Mouse (Mus musculus) hindbrain, embryonic 13.5 days (tissue): Measurements from ENCODE around the gene Auts2. TPM values are rescaled to one million over a fixed set of nuclear protein-coding genes. Genes with fewer than 3 reads are reported as not detected.
A peak's percentile ranks its signal among the peaks of the same experiment; 100 is the strongest.

Experiments
- ATAC-seq: fragments of 200-750 bp; cut with Nextera tagmentation; 2 replicates; pipeline ENCODE4 v1.8.0; 2017; ENCODE audit warnings: moderate TSS enrichment; ENCODE audit not compliant: low FRiP score
- H3K27ac ChIP-seq: fragments of 300-500 bp; sonication (generic); 2 replicates; pipeline ENCODE4 v1.5.1; 2015; ENCODE audit warnings: inconsistent platforms, mild to moderate bottlenecking, moderate library complexity
- H3K27me3 ChIP-seq: fragments of 300-500 bp; sonication (generic); 2 replicates; pipeline ENCODE4 v1.6.1; 2015; ENCODE audit warnings: mild to moderate bottlenecking, inconsistent platforms
- H3K36me3 ChIP-seq: fragments of 300-500 bp; sonication (generic); 2 replicates; pipeline ENCODE4 v1.6.1; 2015; ENCODE audit warnings: mild to moderate bottlenecking, inconsistent platforms
- H3K4me1 ChIP-seq: fragments of 300-500 bp; sonication (generic); replicated peaks from 2 replicates; pipeline ENCODE4 v1.6.1; 2015; ENCODE audit warnings: inconsistent platforms
- H3K4me2 ChIP-seq: fragments of 300-500 bp; sonication (generic); 2 replicates; pipeline ENCODE4 v1.6.1; 2015; ENCODE audit warnings: inconsistent platforms, mild to moderate bottlenecking, moderate library complexity
- H3K4me3 ChIP-seq: fragments of 300-500 bp; sonication (generic); 2 replicates; pipeline ENCODE4 v1.5.1; 2015; ENCODE audit warnings: mild to moderate bottlenecking, inconsistent platforms
- H3K9ac ChIP-seq: fragments of 300-500 bp; sonication (generic); 2 replicates; pipeline ENCODE4 v1.6.1; 2015; ENCODE audit warnings: mild to moderate bottlenecking, inconsistent platforms
- H3K9me3 ChIP-seq: fragments of 300-500 bp; sonication (generic); 2 replicates; pipeline ENCODE4 v1.6.1; 2016; ENCODE audit warnings: inconsistent platforms
- WGBS: fragments of 180-500 bp; shearing (Covaris S2); methylation state at CpG from one replicate; pipeline ENCODE4 v1.1.7; 2015; 5-methylcytosine and 5-hydroxymethylcytosine counted together
- polyA plus RNA-seq: library from polyadenylated mRNA; unstranded; fragments of >200 nt; fragmentation: Nextera tagmentation; extraction: Ambion mirVana; gene quantifications from 2 replicates; pipeline ENCODE4 v1.2.1, GENCODE M21; 2015

Auts2 gene
- polyA plus RNA-seq, 1 experiment from 2014 or later: 89.9 TPM

DNA sequence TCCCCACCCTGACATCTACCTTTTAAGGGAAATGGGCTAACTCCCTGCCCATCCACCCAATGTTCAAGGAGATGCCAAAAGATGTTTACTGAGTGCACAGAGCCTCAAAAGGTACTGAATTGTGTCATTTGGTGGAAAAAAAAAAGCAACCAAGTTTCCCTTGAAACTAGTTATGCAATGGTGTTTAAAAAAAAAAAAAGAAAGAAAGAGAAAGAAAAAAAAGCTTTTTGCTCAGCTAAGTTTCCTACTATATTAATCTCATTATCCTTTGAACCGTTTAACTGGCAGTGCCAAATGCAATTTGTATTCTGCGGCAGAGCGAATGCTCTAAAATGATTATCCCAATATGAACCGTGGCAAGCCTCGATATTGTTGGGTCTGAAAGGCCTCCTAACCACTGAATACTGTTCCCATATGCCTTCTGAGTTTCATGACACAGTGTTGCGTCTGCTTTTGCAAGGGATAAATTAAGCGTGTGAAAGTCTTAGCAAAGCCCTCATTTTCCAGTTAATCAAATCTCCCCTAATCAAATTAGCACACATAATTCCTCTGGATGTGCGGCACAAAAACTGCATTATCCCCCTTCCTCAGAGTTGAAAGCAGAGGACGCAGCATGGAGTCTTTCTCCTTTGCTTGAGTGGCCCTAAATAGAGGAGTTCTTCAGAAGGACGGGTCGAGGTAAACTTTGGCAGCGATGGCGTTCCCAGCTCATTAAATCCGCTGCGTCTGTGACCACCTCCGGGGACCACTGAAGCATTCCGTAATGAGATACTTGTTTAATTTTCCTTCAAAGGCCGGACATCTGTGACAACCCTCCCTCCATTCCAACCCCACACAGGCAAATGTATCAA, 897.6 kb downstream of the Auts2 start:
- Histone ChIP-seq H3K27ac (peak overlapping the region; percentile 70), H3K4me2 (no peak overlapping the region), H3K9ac (no peak overlapping the region), H3K9me3 (no peaks in the 10 kb centered on the region), H3K4me1 (peaks cover 86% of the 10 kb centered on the region), H3K36me3 (no peaks in the 10 kb centered on the region), H3K4me3 (no peak overlapping the region), H3K27me3 (no peaks in the 10 kb centered on the region)
- ATAC-seq: peak; percentile 52
- 9% methylated on average over 18 of the region's 18 CpGs for WGBS

DNA sequence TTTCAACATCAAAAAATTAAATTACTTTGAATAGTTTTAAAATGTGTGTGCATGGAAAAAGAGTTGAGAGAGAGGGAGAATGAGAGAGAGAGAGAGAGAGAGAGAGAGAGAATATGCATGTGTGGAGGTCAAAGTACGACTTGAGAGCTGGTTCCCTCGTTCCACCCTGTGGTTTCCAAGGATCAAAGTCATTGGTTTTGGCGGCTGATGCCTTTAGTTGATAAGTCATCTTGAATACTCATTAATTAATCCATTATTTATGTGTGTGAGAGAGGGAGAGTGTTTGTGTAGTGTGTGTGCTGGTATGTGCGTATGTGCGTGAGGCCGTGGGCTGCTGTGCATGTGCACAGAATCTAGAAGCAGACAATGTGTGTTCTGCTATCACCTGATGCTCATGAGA, 898.8 kb downstream of the Auts2 start:
- Histone ChIP-seq H3K4me1 (peaks cover 76% of the 10 kb centered on the region), H3K9me3 (no peaks in the 10 kb centered on the region), H3K4me3 (no peak overlapping the region), H3K4me2 (no peak overlapping the region), H3K36me3 (no peaks in the 10 kb centered on the region), H3K27me3 (no peaks in the 10 kb centered on the region), H3K27ac (0 out of 2 replicates have a peak overlapping the region, but pooled peaks have one; percentile 24), H3K9ac (no peak overlapping the region)
- ATAC-seq: no peak
- 60% methylated on average over 6 of the region's 6 CpGs for WGBS

DNA sequence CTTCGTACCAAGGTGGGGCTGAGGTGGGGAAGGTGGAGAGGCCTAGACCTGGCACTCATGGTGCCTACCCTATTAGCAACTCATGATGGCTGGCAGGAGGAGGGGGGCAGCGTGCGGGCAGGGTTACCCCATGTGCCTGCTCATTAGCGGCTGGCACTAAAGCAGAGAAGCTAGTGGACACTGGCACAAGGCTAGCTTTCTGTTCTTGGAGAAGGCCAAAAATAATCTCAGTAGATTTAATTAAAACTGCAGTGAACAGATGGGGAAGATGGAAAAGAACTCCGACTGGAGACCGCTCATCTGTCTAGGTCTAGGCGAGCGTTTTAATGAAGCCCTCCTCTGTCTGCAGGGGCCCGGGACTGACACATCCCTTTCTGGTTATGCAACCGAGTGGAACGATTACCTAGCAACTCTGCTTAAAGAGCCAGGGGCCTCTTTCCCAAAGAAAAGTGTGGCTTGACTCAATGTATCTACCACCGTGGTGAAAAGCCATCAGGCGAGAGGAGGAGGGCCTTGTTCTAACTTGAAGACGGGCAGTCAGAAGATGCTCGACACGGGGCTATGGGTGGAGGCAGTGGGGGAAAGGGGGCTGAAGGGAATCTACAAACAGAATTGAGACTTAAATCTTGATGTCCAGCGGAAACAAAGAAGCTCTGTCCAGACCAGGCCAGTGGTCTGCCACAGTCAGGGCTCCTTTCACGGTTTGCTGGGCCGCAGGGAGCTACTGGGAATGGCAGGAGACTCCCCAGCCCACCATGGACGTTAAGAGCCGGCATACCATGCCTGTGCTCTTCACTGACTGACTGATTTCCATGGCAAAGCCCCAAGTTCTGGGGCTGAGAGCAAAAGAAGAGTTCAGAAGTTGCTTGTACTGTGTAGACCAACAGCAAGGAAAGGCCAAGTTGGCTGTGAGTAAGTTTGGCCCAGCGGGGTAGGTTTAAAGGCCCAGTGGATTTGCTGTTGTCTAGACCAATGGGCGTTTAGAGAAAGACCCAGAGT, 899.7 kb downstream of the Auts2 start:
- Histone ChIP-seq H3K4me2 (0 out of 2 replicates have a peak overlapping the region, but pooled peaks have one; percentile 11), H3K36me3 (no peaks in the 10 kb centered on the region), H3K27ac (peak overlapping the region; percentile 79), H3K9ac (no peak overlapping the region), H3K27me3 (no peaks in the 10 kb centered on the region), H3K4me3 (no peak overlapping the region), H3K4me1 (peaks cover 72% of the 10 kb centered on the region), H3K9me3 (no peaks in the 10 kb centered on the region)
- 17% methylated on average over 23 of the region's 23 CpGs for WGBS
- ATAC-seq: peak; percentile 78

DNA sequence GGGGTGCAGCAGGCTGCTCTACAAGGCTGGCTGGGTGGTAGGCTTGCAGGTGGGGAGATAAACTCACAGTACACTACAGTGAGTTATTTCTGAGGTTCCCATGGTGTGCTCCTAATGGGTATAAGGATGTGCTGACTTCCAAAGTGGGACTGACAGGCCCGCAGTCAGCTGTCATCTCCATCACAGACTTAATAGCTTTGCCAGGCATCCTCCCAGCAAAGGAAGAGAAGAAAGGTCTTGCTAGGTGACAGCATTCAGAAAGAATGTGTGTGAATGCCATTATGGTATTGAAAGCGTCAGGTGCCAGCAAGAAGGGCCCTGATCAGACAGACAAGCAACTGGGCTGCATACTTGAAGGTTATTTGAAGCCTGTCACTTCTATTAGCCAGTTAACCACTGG, 900.4 kb downstream of the Auts2 start:
- no peaks in the 10 kb centered on the region for H3K36me3 ChIP-seq
- H3K4me2 ChIP-seq: 0 out of 2 replicates have a peak overlapping the region, but pooled peaks have one; percentile 10
- 17% methylated on average over 2 of the region's 2 CpGs for WGBS
- no peaks in the 10 kb centered on the region for H3K9me3 ChIP-seq
- H3K9ac ChIP-seq: no peak overlapping the region
- no peak for ATAC-seq
- no peak overlapping the region for H3K4me3 ChIP-seq
- H3K27ac ChIP-seq: peak overlapping the region; percentile 79
- H3K27me3 ChIP-seq: no peaks in the 10 kb centered on the region
- peaks cover 65% of the 10 kb centered on the region for H3K4me1 ChIP-seq

DNA sequence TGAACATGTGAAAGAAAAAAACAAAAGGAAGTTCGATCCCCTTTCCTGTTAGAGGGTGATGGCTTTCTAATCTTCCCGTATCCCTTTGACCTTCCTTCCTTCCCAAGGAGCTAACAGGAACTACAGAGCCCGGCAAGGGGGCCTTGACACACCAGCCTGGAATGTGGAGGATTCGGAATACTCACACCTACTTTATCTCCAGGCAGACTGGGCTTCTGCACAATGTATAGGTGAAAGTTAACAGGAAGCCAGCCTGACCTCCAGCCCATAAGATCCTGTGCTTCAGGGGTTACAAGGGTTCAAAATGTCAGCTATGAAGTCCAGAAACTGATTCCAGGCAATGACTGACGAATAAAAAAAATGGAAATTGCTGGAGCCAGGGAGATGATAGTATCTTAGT, 906.7 kb downstream of the Auts2 start:
- H3K9ac ChIP-seq: no peak overlapping the region
- WGBS: 84% methylated on average over 5 of the region's 5 CpGs

DNA sequence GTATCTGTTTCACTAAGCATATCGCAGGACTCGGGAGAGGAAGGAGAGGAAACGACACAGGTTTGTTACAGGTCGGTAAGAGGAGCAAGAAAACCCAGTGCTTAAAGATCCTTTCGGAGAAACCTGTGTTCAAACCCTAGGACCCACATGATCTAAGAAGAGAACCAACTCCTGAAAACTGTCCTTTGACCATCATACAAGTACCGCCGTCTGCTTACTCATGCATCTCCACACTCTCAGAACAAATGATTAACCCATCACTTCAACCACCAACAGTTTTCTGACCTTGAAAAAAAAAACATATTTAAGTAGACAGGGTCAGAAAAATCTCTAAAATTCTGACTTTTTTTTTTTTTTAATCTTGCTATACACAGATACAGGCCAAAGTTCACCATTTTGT, 908.4 kb downstream of the Auts2 start:
- Histone ChIP-seq H3K9me3 (no peaks in the 10 kb centered on the region), H3K4me3 (no peak overlapping the region), H3K4me2 (no peak overlapping the region), H3K27me3 (no peaks in the 10 kb centered on the region), H3K9ac (no peak overlapping the region), H3K4me1 (peaks cover 28% of the 10 kb centered on the region), H3K27ac (no peak overlapping the region), H3K36me3 (no peaks in the 10 kb centered on the region)
- no peak for ATAC-seq
- 93% methylated on average over 7 of the region's 7 CpGs for WGBS

More for the DNA sequence above, 906.7 kb downstream of the Auts2 start:
- no peak overlapping the region for H3K27ac ChIP-seq
- peaks cover 19% of the 10 kb centered on the region for H3K4me1 ChIP-seq
- ATAC-seq: no peak
- H3K4me3 ChIP-seq: no peak overlapping the region
- H3K9me3 ChIP-seq: no peaks in the 10 kb centered on the region
- no peak overlapping the region for H3K4me2 ChIP-seq
- H3K27me3 ChIP-seq: no peaks in the 10 kb centered on the region
- no peaks in the 10 kb centered on the region for H3K36me3 ChIP-seq

DNA sequence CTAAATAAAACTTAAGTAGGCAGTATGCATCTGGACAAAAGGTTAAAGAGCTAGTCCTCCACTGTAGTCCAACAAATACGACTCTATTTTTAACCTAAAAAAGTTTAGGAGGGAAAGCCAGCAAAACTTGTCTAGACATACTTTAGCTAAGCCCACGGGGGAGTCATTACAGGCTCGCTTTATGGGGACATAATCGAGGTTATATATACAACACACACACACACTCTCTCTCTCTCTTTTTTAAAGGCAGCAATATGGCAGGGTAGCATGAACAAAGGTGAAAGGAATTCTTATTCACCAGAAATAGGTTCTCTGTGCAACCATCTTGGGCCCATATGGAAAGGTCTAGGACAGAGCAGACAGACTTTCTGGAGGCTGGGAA, 911.2 kb downstream of the Auts2 start:
- no peak overlapping the region for H3K9ac ChIP-seq
- H3K36me3 ChIP-seq: no peaks in the 10 kb centered on the region
- H3K4me3 ChIP-seq: no peak overlapping the region
- peaks cover 36% of the 10 kb centered on the region for H3K4me1 ChIP-seq
- no peak overlapping the region for H3K4me2 ChIP-seq
- no peaks in the 10 kb centered on the region for H3K9me3 ChIP-seq
- H3K27ac ChIP-seq: peak overlapping the region; percentile 68
- H3K27me3 ChIP-seq: no peaks in the 10 kb centered on the region
- WGBS: 57% methylated on average over 4 of the region's 4 CpGs
- ATAC-seq: no peak

DNA sequence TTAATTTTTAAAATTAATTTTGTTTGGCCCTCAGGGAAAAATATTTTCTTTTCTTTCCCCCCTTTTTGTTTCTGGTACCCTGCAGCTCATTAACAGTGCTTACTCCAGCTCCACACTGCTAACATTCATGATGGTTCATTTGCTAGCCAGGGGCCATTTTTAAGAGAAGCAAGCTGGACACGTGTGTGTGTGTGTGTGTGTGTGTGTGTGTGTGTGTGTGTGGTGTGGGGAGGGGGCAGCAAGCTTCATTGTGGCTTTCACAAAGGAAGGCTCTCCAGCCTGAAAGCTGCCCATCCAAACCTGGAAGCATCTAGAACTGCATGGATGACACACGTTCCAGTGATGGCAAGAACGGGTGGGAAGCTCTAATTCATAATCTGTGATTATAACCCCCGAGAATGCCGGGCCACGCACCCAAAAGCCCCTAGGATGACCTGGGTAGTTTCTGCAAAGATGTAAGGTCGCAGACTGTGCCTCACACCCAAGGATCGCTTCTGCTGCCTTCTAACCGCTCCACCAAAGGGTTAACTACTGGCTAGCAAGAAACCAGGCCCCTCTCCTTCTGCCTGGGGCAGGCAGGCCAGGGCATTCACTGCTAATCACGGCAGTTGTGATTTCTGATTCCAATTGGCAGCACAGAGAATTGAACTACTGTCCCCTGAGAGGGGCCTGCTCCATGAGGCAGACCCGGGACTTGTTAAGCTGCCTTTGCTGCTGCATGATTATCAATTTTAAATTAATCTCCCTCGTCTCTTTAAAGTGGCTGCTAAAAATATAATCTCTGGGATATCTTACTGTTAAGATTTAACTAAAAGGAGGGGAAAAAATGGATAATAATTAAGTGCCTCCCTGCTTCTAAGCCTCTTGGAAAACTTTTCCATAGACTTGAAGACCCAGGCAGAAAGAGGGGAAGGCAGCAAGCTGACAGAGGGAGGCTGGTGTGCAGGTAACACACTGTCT, 911.8 kb downstream of the Auts2 start:
- Histone ChIP-seq H3K27me3 (no peaks in the 10 kb centered on the region), H3K36me3 (no peaks in the 10 kb centered on the region), H3K4me3 (no peak overlapping the region), H3K27ac (peak overlapping the region; percentile 87), H3K9me3 (no peaks in the 10 kb centered on the region), H3K4me2 (0 out of 2 replicates have a peak overlapping the region, but pooled peaks have one; percentile 4), H3K9ac (peak overlapping the region; percentile 46), H3K4me1 (peaks cover 36% of the 10 kb centered on the region)
- 25% methylated on average over 12 of the region's 12 CpGs for WGBS
- no peak for ATAC-seq

DNA sequence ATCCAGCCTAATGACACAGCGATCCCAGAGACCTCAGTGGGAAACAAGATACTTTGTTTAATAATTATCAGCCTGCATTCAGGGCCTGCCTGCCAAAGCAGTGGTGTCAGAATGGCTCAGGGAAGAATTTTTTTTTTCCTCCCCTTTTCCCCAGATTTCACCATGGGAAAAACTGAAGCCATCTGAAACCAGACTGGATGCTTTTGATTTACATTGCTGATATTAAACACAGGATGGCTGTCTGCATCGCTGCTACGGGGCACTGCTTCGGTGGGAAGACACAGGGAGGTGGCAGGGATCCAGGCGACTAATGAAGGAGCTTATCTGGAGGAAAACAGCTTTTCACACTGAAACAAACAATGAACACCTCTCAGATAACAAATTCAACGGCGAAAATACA, 912.6 kb downstream of the Auts2 start:
- H3K9ac ChIP-seq: peak overlapping the region; percentile 46
- no peaks in the 10 kb centered on the region for H3K27me3 ChIP-seq
- no peak overlapping the region for H3K4me2 ChIP-seq
- H3K36me3 ChIP-seq: no peaks in the 10 kb centered on the region
- peaks cover 36% of the 10 kb centered on the region for H3K4me1 ChIP-seq
- WGBS: 11% methylated on average over 7 of the region's 7 CpGs
- peak overlapping the region; percentile 87 for H3K27ac ChIP-seq
- H3K4me3 ChIP-seq: no peak overlapping the region
- no peaks in the 10 kb centered on the region for H3K9me3 ChIP-seq
- no peak for ATAC-seq

DNA sequence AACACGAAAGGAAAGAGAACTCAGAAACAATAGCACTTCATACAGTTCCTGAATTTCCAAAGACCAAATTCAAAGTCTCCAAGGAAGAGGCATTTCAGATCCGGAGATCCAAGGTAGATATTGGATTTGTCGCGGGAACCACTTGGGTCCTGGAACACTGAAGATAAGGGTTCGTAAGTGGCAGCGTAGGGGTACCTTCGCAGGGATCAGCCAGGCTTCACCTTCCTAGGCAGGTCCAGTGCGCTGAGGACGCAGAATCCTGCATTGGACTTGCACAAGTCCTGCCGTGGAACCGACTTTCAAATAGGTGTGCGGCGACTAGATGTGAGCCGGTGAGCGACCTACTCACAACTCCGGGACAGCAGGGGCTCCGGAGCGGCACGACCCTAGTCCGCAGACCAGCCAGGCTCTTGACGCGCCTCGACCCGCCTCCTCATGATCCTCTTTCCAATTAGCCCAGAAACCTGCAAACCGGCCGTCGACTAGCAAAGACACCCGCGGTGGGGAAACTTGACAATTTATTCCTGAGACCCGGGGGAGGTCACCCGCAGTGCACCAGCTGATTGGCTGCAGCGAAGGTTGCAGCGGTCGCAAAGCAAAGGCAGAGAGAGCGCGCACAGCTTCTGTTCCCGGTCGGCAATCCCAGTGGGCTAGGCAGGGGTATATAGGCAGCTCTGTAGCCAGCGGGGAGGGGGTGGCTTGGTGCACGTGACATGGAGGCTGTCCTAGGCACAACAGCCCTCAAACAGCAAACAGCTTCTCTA, 926.8 kb downstream of the Auts2 start:
- peak overlapping the region; percentile 69 for H3K4me2 ChIP-seq
- 1% methylated on average over 40 of the region's 40 CpGs for WGBS
- peak; percentile 81; the same call in 1 of the 2 replicates for ATAC-seq
- peak overlapping the region; percentile 72 for H3K9ac ChIP-seq
- H3K9me3 ChIP-seq: no peaks in the 10 kb centered on the region
- H3K4me1 ChIP-seq: peaks cover 63% of the 10 kb centered on the region
- peaks cover 24% of the 10 kb centered on the region for H3K27me3 ChIP-seq
- peak overlapping the region; percentile 78 for H3K27ac ChIP-seq
- peak overlapping the region; percentile 46 for H3K4me3 ChIP-seq
- no peaks in the 10 kb centered on the region for H3K36me3 ChIP-seq

DNA sequence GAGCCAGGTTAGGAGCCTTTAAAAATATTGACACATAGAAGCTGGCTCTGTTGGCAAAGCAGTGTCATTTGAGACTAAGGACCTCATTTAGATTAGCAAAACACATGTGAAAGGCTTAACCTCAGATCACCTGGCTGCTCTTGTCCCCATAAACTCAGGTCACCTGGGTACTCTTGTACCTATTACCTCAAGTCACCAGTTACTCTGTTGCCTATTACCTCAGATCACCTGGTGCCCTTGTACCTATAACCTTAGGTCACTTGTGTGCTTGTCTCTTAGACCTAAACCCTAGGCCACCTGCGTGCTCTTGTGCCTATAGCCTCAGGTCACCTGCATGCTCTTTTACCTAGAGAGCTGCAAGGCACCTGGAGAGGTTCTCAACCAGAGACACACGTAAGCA, 928.9 kb downstream of the Auts2 start:
- peak overlapping the region; percentile 46 for H3K4me3 ChIP-seq
- H3K27ac ChIP-seq: no peak overlapping the region
- H3K4me2 ChIP-seq: peak overlapping the region; percentile 69
- no peaks in the 10 kb centered on the region for H3K36me3 ChIP-seq
- peak overlapping the region; percentile 59 for H3K9ac ChIP-seq
- peaks cover 24% of the 10 kb centered on the region for H3K27me3 ChIP-seq
- 92% methylated on average over 2 of the region's 2 CpGs for WGBS
- H3K9me3 ChIP-seq: no peaks in the 10 kb centered on the region
- ATAC-seq: no peak
- H3K4me1 ChIP-seq: peaks cover 78% of the 10 kb centered on the region
